Mouse (Mus musculus) CH12.LX (cell line): ENCODE data around the gene Arpp21. TPM values are rescaled to one million over a fixed set of nuclear protein-coding genes. Genes with fewer than 3 reads are reported as not detected.

Experiments
- DNase-seq: peaks from one replicate; pipeline ENCODE4 v3.0.0-alpha.2; 2013; ENCODE audit errors: extremely low read depth
- H3K27ac ChIP-seq: 2 replicates; pipeline ENCODE4 v1.5.1; 2012; ENCODE audit warnings: low read depth, mild to moderate bottlenecking, control low read depth, moderate library complexity; ENCODE audit not compliant: insufficient read depth
- H3K27me3 ChIP-seq: replicated peaks from 2 replicates; pipeline ENCODE3; 2012; ENCODE audit warnings: inconsistent platforms
- H3K36me3 ChIP-seq, 2 experiments: replicated peaks in 1 of 2; 2 replicates each; pipeline versions ENCODE3 to v1.6.1; 2012; ENCODE audit warnings: inconsistent platforms in 1 of 2, low read length in 1 of 2, mild to moderate bottlenecking in 1 of 2, mixed read lengths in 1 of 2, moderate library complexity in 1 of 2; ENCODE audit not compliant: control insufficient read depth in 1 of 2, insufficient read depth in 1 of 2
- H3K4me1 ChIP-seq, 2 experiments: 2 replicates each; pipeline ENCODE4 v1.6.1; 2012; ENCODE audit warnings: inconsistent platforms in 1 of 2, moderate library complexity in 1 of 2; ENCODE audit not compliant: insufficient read depth in 2 of 2, control insufficient read depth in 1 of 2
- H3K4me2 ChIP-seq: 2 replicates; pipeline ENCODE4 v1.6.1; 2012; ENCODE audit warnings: low read depth, mild to moderate bottlenecking, control low read depth; ENCODE audit not compliant: poor library complexity, insufficient read depth, severe bottlenecking
- H3K4me3 ChIP-seq, 3 experiments: fragments of 150-350 bp in 1 of 3; sonication (generic) in 1 of 3; replicated peaks in 1 of 3; 2 replicates each; pipeline versions ENCODE3 to v1.5.1; 2011 to 2012; ENCODE audit warnings: low read depth in 2 of 3, low read length in 2 of 3, mild to moderate bottlenecking in 2 of 3, moderate library complexity in 2 of 3, control low read depth in 1 of 3, improper control_type of control experiment in 1 of 3, inconsistent platforms in 1 of 3, mixed read lengths in 1 of 3; ENCODE audit not compliant: poor library complexity in 1 of 3
- H3K79me2 ChIP-seq: replicated peaks from 2 replicates; pipeline ENCODE4 v1.6.1; 2012; ENCODE audit warnings: mild to moderate bottlenecking, moderate library complexity; ENCODE audit not compliant: control insufficient read depth, poor library complexity, insufficient read depth, severe bottlenecking; ENCODE audit errors: extremely low read depth
- H3K9ac ChIP-seq: 2 replicates; pipeline ENCODE4 v1.6.1; 2012; ENCODE audit warnings: low read depth, mild to moderate bottlenecking, control low read depth, moderate library complexity; ENCODE audit not compliant: insufficient read depth
- H3K9me3 ChIP-seq: replicated peaks from 2 replicates; pipeline ENCODE3; 2012; ENCODE audit warnings: low read length, inconsistent platforms, mixed read lengths
- CHD1 ChIP-seq: IDR thresholded peaks from 2 replicates; pipeline ENCODE4 v1.6.1; 2012; ENCODE audit warnings: low read depth, low read length, improper control_type of control experiment, inconsistent platforms
- E2F4 ChIP-seq: IDR thresholded peaks from 2 replicates; pipeline ENCODE4 v1.6.1; 2011; ENCODE audit warnings: low read depth, low read length, improper control_type of control experiment; ENCODE audit not compliant: insufficient replicate concordance
- ETS1 ChIP-seq: conservative IDR thresholded peaks from 2 replicates; pipeline ENCODE4 v1.6.1; 2012; ENCODE audit warnings: low read depth, mild to moderate bottlenecking, inconsistent platforms, low read length, improper control_type of control experiment, moderate library complexity
- GABPA ChIP-seq: IDR thresholded peaks from 2 replicates; pipeline ENCODE4 v1.6.1; 2012; ENCODE audit warnings: low read depth, low read length, improper control_type of control experiment, inconsistent platforms; ENCODE audit not compliant: insufficient replicate concordance
- HCFC1 ChIP-seq: IDR thresholded peaks from 2 replicates; pipeline ENCODE4 v1.6.1; 2012; ENCODE audit warnings: low read depth, mild to moderate bottlenecking, inconsistent platforms, low read length, improper control_type of control experiment
- IRF4 ChIP-seq: IDR thresholded peaks from 2 replicates; pipeline ENCODE4 v1.6.1; 2014; ENCODE audit warnings: low read depth, mild to moderate bottlenecking, inconsistent platforms, low read length, improper control_type of control experiment
- JUN ChIP-seq: IDR thresholded peaks from 2 replicates; pipeline ENCODE4 v1.6.1; 2011; ENCODE audit warnings: low read depth, mild to moderate bottlenecking, low read length, improper control_type of control experiment, moderate library complexity; ENCODE audit not compliant: insufficient read depth
- MAFK ChIP-seq: IDR thresholded peaks from 2 replicates; pipeline ENCODE4 v1.6.1; 2011; ENCODE audit warnings: low read length, improper control_type of control experiment; ENCODE audit not compliant: insufficient replicate concordance
- MAZ ChIP-seq: IDR thresholded peaks from 2 replicates; pipeline ENCODE4 v1.6.1; 2012; ENCODE audit warnings: low read depth, mild to moderate bottlenecking, inconsistent platforms, low read length, improper control_type of control experiment, moderate library complexity
- MEF2A ChIP-seq: IDR thresholded peaks from 2 replicates; pipeline ENCODE4 v1.6.1; 2014; ENCODE audit warnings: low read depth, mild to moderate bottlenecking, inconsistent platforms, low read length, improper control_type of control experiment, borderline replicate concordance
- MXI1 ChIP-seq: IDR thresholded peaks from 2 replicates; pipeline ENCODE4 v1.6.1; 2011; ENCODE audit warnings: mild to moderate bottlenecking, low read depth, low read length, improper control_type of control experiment
- PAX5 ChIP-seq: IDR thresholded peaks from 2 replicates; pipeline ENCODE4 v1.6.1; 2012; ENCODE audit warnings: low read length, inconsistent platforms, mixed read lengths
- POLR2AphosphoS2 ChIP-seq: IDR thresholded peaks from 2 replicates; pipeline ENCODE4 v1.6.1; 2011; ENCODE audit warnings: low read depth, low read length, improper control_type of control experiment
- TBP ChIP-seq: conservative IDR thresholded peaks from 2 replicates; pipeline ENCODE4 v1.6.1; 2011; ENCODE audit warnings: low read depth, low read length, improper control_type of control experiment
- TCF12 ChIP-seq: IDR thresholded peaks from 2 replicates; pipeline ENCODE4 v1.6.1; 2014; ENCODE audit warnings: low read depth, mild to moderate bottlenecking, inconsistent platforms, low read length, improper control_type of control experiment
- UBTF ChIP-seq: IDR thresholded peaks from 2 replicates; pipeline ENCODE4 v1.6.1; 2012; ENCODE audit warnings: low read depth, mild to moderate bottlenecking, inconsistent platforms, low read length, improper control_type of control experiment, moderate library complexity
- ZKSCAN1 ChIP-seq: IDR thresholded peaks from 2 replicates; pipeline ENCODE4 v1.6.1; 2012; ENCODE audit warnings: low read depth, inconsistent platforms, low read length, improper control_type of control experiment, borderline replicate concordance
- ZNF384 ChIP-seq: IDR thresholded peaks from 2 replicates; pipeline ENCODE4 v1.6.1; 2012; ENCODE audit warnings: low read depth, low read length, improper control_type of control experiment, inconsistent platforms
- dilution Hi-C: fragments of 300-500 bp; cut with MboI; formaldehyde crosslinking; loops from 2 replicates; pipeline ENCODE4 v1.14.3; 2020; ENCODE audit warnings: low sequenced_read_pairs; ENCODE audit not compliant: extremely low pct_unique_long_range_greater_than_20kb, extremely low pct_ligation_motif_present
- in situ Hi-C: fragments of 300-500 bp; cut with MboI; formaldehyde crosslinking; loops from 3 replicates; pipeline ENCODE4 v1.14.3; 2019; ENCODE audit warnings: low sequenced_read_pairs, low pct_ligation_motif_present, low pct_unique_long_range_greater_than_20kb, mixed read lengths
- polyA plus RNA-seq: library from polyadenylated mRNA; unstranded; fragments of >175 nt; gene quantifications from 2 replicates; pipeline ENCODE4 v1.2.1, GENCODE M21; 2012; ENCODE audit warnings: low read depth; ENCODE audit not compliant: insufficient read length
- total RNA-seq, 2 experiments: library from RNA; depleted of rRNA; stranded (reverse); fragments of 300-350 nt in 1 of 2; fragments of >200 nt in 1 of 2; gene quantifications; 2 replicates each; pipeline ENCODE4 v1.2.3; 2012 to 2014

Gene Arpp21
- total and polyA plus RNA-seq, 3 experiments = not detected

DNA sequence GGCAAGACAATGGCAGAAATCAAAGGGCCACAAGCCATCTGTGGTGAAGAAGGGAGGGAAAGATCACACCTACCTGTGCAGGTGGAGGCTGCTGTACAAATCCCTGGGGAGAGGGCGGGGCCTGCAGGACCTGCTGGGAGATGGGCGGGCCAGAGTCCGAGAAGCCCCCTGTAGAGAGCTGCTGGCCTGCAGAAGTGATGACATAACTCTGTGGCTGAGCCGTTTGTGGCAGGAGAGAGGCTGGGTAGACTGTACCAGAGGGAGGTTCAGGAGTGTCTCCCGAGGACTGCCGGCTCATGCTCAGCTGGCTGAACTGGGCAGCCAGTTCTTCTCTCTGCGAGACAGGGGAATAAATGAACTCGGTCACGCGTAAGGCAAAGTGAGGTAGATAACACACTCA lies 111.1 kb downstream of the Arpp21 start:
- TF ChIP-seq UBTF (no peak), GABPA (no peak), MXI1 (no peak), MEF2A (no peak), TCF12 (no peak), PAX5 (no peak), IRF4 (no peak), JUN (no peak), ZNF384 (no peak), E2F4 (no peak), POLR2AphosphoS2 (no peak), MAZ (no peak), HCFC1 (no peak), ZKSCAN1 (no peak), CHD1 (no peak), MAFK (no peak), TBP (no peak)
- TF ChIP-seq, all 38 proteins: peak for 0
- Histone ChIP-seq H3K9me3 (peaks cover 79% of the 10 kb centered on the region), H3K4me2 (no peak overlapping the region), H3K27me3 (no peaks in the 10 kb centered on the region), H3K9ac (no peak overlapping the region), H3K79me2 (no peaks in the 10 kb centered on the region), H3K36me3 (no peaks in the 10 kb centered on the region), H3K27ac (no peak overlapping the region), H3K4me1 (no peaks in the 10 kb centered on the region), H3K4me3 (no peak overlapping the region)
- in situ Hi-C loops = no loop called here
- no peak for DNase-seq
- dilution Hi-C loops = no loop called here

DNA sequence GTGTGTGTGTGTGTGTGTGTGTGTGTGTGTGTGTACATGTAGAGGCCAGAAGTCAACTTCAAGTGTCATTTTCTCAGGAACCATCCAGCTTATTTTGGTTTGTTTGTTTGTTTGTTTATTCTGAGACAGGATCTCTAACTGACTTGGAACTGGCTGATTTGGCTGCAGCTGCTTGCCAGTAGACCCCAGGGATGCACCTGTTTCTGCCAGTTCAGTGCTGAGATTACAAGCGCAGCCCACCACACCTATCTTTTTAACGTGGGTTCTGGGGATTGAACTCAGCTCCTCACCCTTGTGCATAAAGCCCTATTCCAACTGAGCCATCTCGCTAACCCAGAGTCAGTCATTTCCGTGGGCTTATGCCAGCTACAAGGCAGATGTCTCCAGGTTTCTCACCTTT lies 111.6 kb downstream of the Arpp21 start:
- no peak for DNase-seq
- TF ChIP-seq ETS1 = no peak
- no peak for TF ChIP-seq E2F4
- Histone ChIP-seq H3K4me3 (no peak overlapping the region), H3K4me2 (no peak overlapping the region), H3K27ac (no peak overlapping the region), H3K9ac (no peak overlapping the region), H3K9me3 (peaks cover 79% of the 10 kb centered on the region), H3K27me3 (no peaks in the 10 kb centered on the region), H3K79me2 (no peaks in the 10 kb centered on the region), H3K36me3 (no peaks in the 10 kb centered on the region), H3K4me1 (no peaks in the 10 kb centered on the region)
- in situ Hi-C loops = no loop called here
- dilution Hi-C loops = no loop called here
